Mouse (Mus musculus): Measurements from ENCODE around the gene Hbp1. TPM values are rescaled to one million over a fixed set of nuclear protein-coding genes. Genes with fewer than 3 reads are reported as not detected.

Gene Hbp1
- polyA plus RNA-seq, 1 experiment from 2014 or later = 63.3 TPM

- no peak for ATAC-seq
- no peak overlapping the region for H3K4me2 ChIP-seq (replicated peaks; ENCODE audit: low read depth)
- H3K27me3 ChIP-seq (replicated peaks; ENCODE audit: control insufficient read depth, insufficient read depth, low read length) = no peaks in the 10 kb centered on the region
- H3K4me3 ChIP-seq (ENCODE audit: low read depth, low read length) = no peak overlapping the region
- H3K27ac ChIP-seq (ENCODE audit: low read depth, low read length) = no peak overlapping the region
- TF ChIP-seq CTCF (IDR thresholded peaks at IDR 0.05; ENCODE audit: low read depth) = peak; percentile 64
- H3K9me3 ChIP-seq (ENCODE audit: control insufficient read depth) = no peaks in the 10 kb centered on the region
- H3K4me1 ChIP-seq (replicated peaks; ENCODE audit: control insufficient read depth, insufficient read depth, low read length) = no peaks in the 10 kb centered on the region
- peaks cover 15% of the 10 kb centered on the region; the same call in 1 of the 2 replicates for H3K36me3 ChIP-seq (ENCODE audit: control insufficient read depth, insufficient read depth)
- H3K9ac ChIP-seq (ENCODE audit: low read depth, low read length) = no peak overlapping the region
- 91% methylated on average over 5 of the region's 5 CpGs for WGBS
Measured at GRCm38 (mm10) chr12:31947476-31947875, 2.9 kb downstream of the Hbp1 start.

GRCm38 (mm10) chr12:31944405-31944804 lies 5.9 kb downstream of the Hbp1 start:
- H3K9me3 ChIP-seq (ENCODE audit: control insufficient read depth) = no peaks in the 10 kb centered on the region

GRCm38 (mm10) chr12:31943020-31943654 lies 7.2 kb downstream of the Hbp1 start:
- ATAC-seq = no peak
- Histone ChIP-seq H3K9me3 (ENCODE audit: control insufficient read depth) (no peaks in the 10 kb centered on the region), H3K27ac (ENCODE audit: low read depth, low read length) (no peak overlapping the region), H3K9ac (ENCODE audit: low read depth, low read length) (no peak overlapping the region), H3K4me2 (replicated peaks; ENCODE audit: low read depth) (no peak overlapping the region), H3K36me3 (ENCODE audit: control insufficient read depth, insufficient read depth) (peaks cover 47% of the 10 kb centered on the region), H3K4me3 (ENCODE audit: low read depth, low read length) (no peak overlapping the region), H3K4me1 (replicated peaks; ENCODE audit: control insufficient read depth, insufficient read depth, low read length) (no peaks in the 10 kb centered on the region), H3K27me3 (replicated peaks; ENCODE audit: control insufficient read depth, insufficient read depth, low read length) (no peaks in the 10 kb centered on the region)
- TF ChIP-seq CTCF (IDR thresholded peaks at IDR 0.05; ENCODE audit: low read depth) = no peak
- WGBS = 92% methylated on average over 4 of the region's 4 CpGs

More at GRCm38 (mm10) chr12:31944405-31944804, 5.9 kb downstream of the Hbp1 start:
- peaks cover 34% of the 10 kb centered on the region for H3K36me3 ChIP-seq (ENCODE audit: control insufficient read depth, insufficient read depth)
- no peaks in the 10 kb centered on the region for H3K27me3 ChIP-seq (replicated peaks; ENCODE audit: control insufficient read depth, insufficient read depth, low read length)
- H3K4me2 ChIP-seq (replicated peaks; ENCODE audit: low read depth) = no peak overlapping the region
- no peak overlapping the region for H3K9ac ChIP-seq (ENCODE audit: low read depth, low read length)
- 85% methylated on average over 2 of the region's 2 CpGs for WGBS
- no peaks in the 10 kb centered on the region for H3K4me1 ChIP-seq (replicated peaks; ENCODE audit: control insufficient read depth, insufficient read depth, low read length)
- no peak for TF ChIP-seq CTCF (IDR thresholded peaks at IDR 0.05; ENCODE audit: low read depth)
- H3K27ac ChIP-seq (ENCODE audit: low read depth, low read length) = no peak overlapping the region
- ATAC-seq = no peak
- no peak overlapping the region for H3K4me3 ChIP-seq (ENCODE audit: low read depth, low read length)

- no peak overlapping the region for H3K4me3 ChIP-seq (ENCODE audit: low read depth, low read length)
- H3K4me1 ChIP-seq (replicated peaks; ENCODE audit: control insufficient read depth, insufficient read depth, low read length) = no peaks in the 10 kb centered on the region
- H3K9ac ChIP-seq (ENCODE audit: low read depth, low read length) = no peak overlapping the region
- no peaks in the 10 kb centered on the region for H3K27me3 ChIP-seq (replicated peaks; ENCODE audit: control insufficient read depth, insufficient read depth, low read length)
- no peaks in the 10 kb centered on the region for H3K9me3 ChIP-seq (ENCODE audit: control insufficient read depth)
- no peak for ATAC-seq
- no peak overlapping the region for H3K4me2 ChIP-seq (replicated peaks; ENCODE audit: low read depth)
- peaks cover 69% of the 10 kb centered on the region for H3K36me3 ChIP-seq (ENCODE audit: control insufficient read depth, insufficient read depth)
- peak overlapping the region; percentile 41; the same call in 1 of the 2 replicates for H3K27ac ChIP-seq (ENCODE audit: low read depth, low read length)
- no peak for TF ChIP-seq CTCF (IDR thresholded peaks at IDR 0.05; ENCODE audit: low read depth)
Measured at GRCm38 (mm10) chr12:31939026-31939425, 11.3 kb downstream of the Hbp1 start.

- H3K4me1 ChIP-seq (replicated peaks; ENCODE audit: control insufficient read depth, insufficient read depth, low read length) = no peaks in the 10 kb centered on the region
- no peaks in the 10 kb centered on the region for H3K27me3 ChIP-seq (replicated peaks; ENCODE audit: control insufficient read depth, insufficient read depth, low read length)
- H3K4me3 ChIP-seq (ENCODE audit: low read depth, low read length) = no peak overlapping the region
- H3K4me2 ChIP-seq (replicated peaks; ENCODE audit: low read depth) = no peak overlapping the region
- H3K27ac ChIP-seq (ENCODE audit: low read depth, low read length) = no peak overlapping the region
- WGBS = 95% methylated on average over 4 of the region's 4 CpGs
- no peaks in the 10 kb centered on the region for H3K9me3 ChIP-seq (ENCODE audit: control insufficient read depth)
- peaks cover 70% of the 10 kb centered on the region for H3K36me3 ChIP-seq (ENCODE audit: control insufficient read depth, insufficient read depth)
- no peak for ATAC-seq
- H3K9ac ChIP-seq (ENCODE audit: low read depth, low read length) = no peak overlapping the region
- TF ChIP-seq CTCF (IDR thresholded peaks at IDR 0.05; ENCODE audit: low read depth) = no peak
Measured at GRCm38 (mm10) chr12:31938391-31938997, 11.8 kb downstream of the Hbp1 start.

GRCm38 (mm10) chr12:31937613-31938012 lies 12.7 kb downstream of the Hbp1 start:
- TF ChIP-seq CTCF (IDR thresholded peaks at IDR 0.05; ENCODE audit: low read depth) = no peak
- Histone ChIP-seq H3K27ac (ENCODE audit: low read depth, low read length) (no peak overlapping the region), H3K4me3 (ENCODE audit: low read depth, low read length) (no peak overlapping the region), H3K9ac (ENCODE audit: low read depth, low read length) (no peak overlapping the region), H3K4me1 (replicated peaks; ENCODE audit: control insufficient read depth, insufficient read depth, low read length) (no peaks in the 10 kb centered on the region), H3K9me3 (ENCODE audit: control insufficient read depth) (no peaks in the 10 kb centered on the region), H3K27me3 (replicated peaks; ENCODE audit: control insufficient read depth, insufficient read depth, low read length) (no peaks in the 10 kb centered on the region), H3K4me2 (replicated peaks; ENCODE audit: low read depth) (no peak overlapping the region), H3K36me3 (ENCODE audit: control insufficient read depth, insufficient read depth) (peaks cover 69% of the 10 kb centered on the region)
- ATAC-seq = no peak
- 76% methylated on average over 3 of the region's 3 CpGs for WGBS

Data from intestine, postnatal 0 days (tissue).